Comparison of ENCODE assay signal across 8 mouse cellular contexts in genomic region chr15:81475654-81476053, GRCm38 (mm10). TPM values are rescaled to one million over a fixed set of nuclear protein-coding genes. Genes with fewer than 3 reads are reported as not detected.
DNase-seq lines count a peak whose midpoint lies in the region; ATAC-seq and TF ChIP-seq lines count a peak whose summit lies in the region.

No protein-coding gene starts in this region.

- no peaks in the 10 kb centered on the region for H3K4me1 ChIP-seq in limb, embryonic 15.5 days
- H3K4me1 ChIP-seq in limb, embryonic 10.5 days: peaks cover 13% of the 10 kb centered on the region
- no peaks in the 10 kb centered on the region for H3K4me1 ChIP-seq in lung, adult 2 months (ENCODE audit: control insufficient read depth, insufficient read depth, low read length)
- no peaks in the 10 kb centered on the region for H3K4me1 ChIP-seq in intestine, embryonic 15.5 days (replicated peaks)

- no peak overlapping the region for H3K4me3 ChIP-seq in limb, embryonic 15.5 days
- no peak overlapping the region for H3K4me3 ChIP-seq in limb, embryonic 10.5 days
- no peak overlapping the region for H3K4me3 ChIP-seq in lung, adult 2 months (replicated peaks; ENCODE audit: extremely low read depth, low read depth, low read length)
- no peak overlapping the region for H3K4me3 ChIP-seq in intestine, embryonic 15.5 days (replicated peaks)

- H3K9ac ChIP-seq in limb, embryonic 15.5 days: no peak overlapping the region
- H3K9ac ChIP-seq in intestine, embryonic 15.5 days: no peak overlapping the region

- WGBS in limb, embryonic 15.5 days: 46% methylated on average over 3 of the region's 3 CpGs
- 47% methylated on average over 3 of the region's 3 CpGs for WGBS in limb, embryonic 10.5 days
- WGBS in lung, adult 2 months: 35% methylated on average over 3 of the region's 3 CpGs
- WGBS in intestine, embryonic 15.5 days: 38% methylated on average over 3 of the region's 3 CpGs

- peaks cover 49% of the 10 kb centered on the region for H3K36me3 ChIP-seq in limb, embryonic 15.5 days
- peaks cover 57% of the 10 kb centered on the region for H3K36me3 ChIP-seq in limb, embryonic 10.5 days
- peaks cover 34% of the 10 kb centered on the region for H3K36me3 ChIP-seq in intestine, embryonic 15.5 days

- peak; percentile 40 to 66 for DNase-seq in cerebellum, postnatal 10 days
- DNase-seq in cerebellum, adult 9-11 months: no peak
- DNase-seq in limb, embryonic 10.5 days (ENCODE audit: low spot score): no peak
- DNase-seq in NIH3T3 (ENCODE audit: low read depth): peak; percentile 69
- peak; percentile 24 for DNase-seq in lung, adult 2 months
- no peak for DNase-seq in frontal cortex, postnatal 25 days (ENCODE audit: low spot score in 2 of 2)

- H3K27ac ChIP-seq in limb, embryonic 15.5 days: peak overlapping the region; percentile 9; the same call in 1 of the 2 replicates
- no peak overlapping the region for H3K27ac ChIP-seq in limb, embryonic 10.5 days
- H3K27ac ChIP-seq in intestine, embryonic 15.5 days: no peak overlapping the region

- H3K4me2 ChIP-seq in limb, embryonic 15.5 days: no peak overlapping the region
- no peak overlapping the region for H3K4me2 ChIP-seq in intestine, embryonic 15.5 days (replicated peaks)

- TF ChIP-seq POLR2A in lung, adult 2 months (IDR thresholded peaks at IDR 0.05; ENCODE audit: borderline replicate concordance, extremely low read depth, low read depth, low read length): no peak

- TF ChIP-seq CTCF in lung, adult 2 months (IDR thresholded peaks at IDR 0.05; ENCODE audit: insufficient read depth, low read length): peak; percentile 31; the same call in 1 of the 2 replicates

- no peaks in the 10 kb centered on the region for H3K9me3 ChIP-seq in limb, embryonic 15.5 days
- no peaks in the 10 kb centered on the region for H3K9me3 ChIP-seq in limb, embryonic 10.5 days (replicated peaks)
- H3K9me3 ChIP-seq in intestine, embryonic 15.5 days: no peaks in the 10 kb centered on the region

- no peaks in the 10 kb centered on the region for H3K27me3 ChIP-seq in limb, embryonic 15.5 days
- no peaks in the 10 kb centered on the region for H3K27me3 ChIP-seq in limb, embryonic 10.5 days (ENCODE audit: low read depth, poor library complexity, severe bottlenecking)
- no peaks in the 10 kb centered on the region for H3K27me3 ChIP-seq in intestine, embryonic 15.5 days (replicated peaks)

- no peak for ATAC-seq in limb, embryonic 15.5 days (ENCODE audit: insufficient number of reproducible peaks, low FRiP score, low TSS enrichment, low read depth)
- ATAC-seq in intestine, embryonic 15.5 days: no peak

RNA-seq across cellular contexts. Expression of gene Rbx1, which starts 9.6 kb away (rescaled TPM):
- 407 and 454 TPM in 2 replicates for polyA plus RNA-seq in limb, embryonic 15.5 days (2015; fragmentation: Nextera tagmentation; extraction: Ambion mirVana)
- 590 and 611 TPM in 2 replicates for polyA plus RNA-seq in limb, embryonic 10.5 days (2016; fragmentation: Nextera tagmentation; extraction: Ambion mirVana)
- 55.5 and 85.0 TPM in 2 replicates for polyA plus RNA-seq in lung, adult 2 months (2012; rRNA removed)
- 459 and 464 TPM in 2 replicates for polyA plus RNA-seq in intestine, embryonic 15.5 days (2015; fragmentation: Nextera tagmentation; extraction: Ambion mirVana)

Comparison
In these comparisons a context has a peak if more than half of its experiments do, and no peak if none do; other contexts are left out.
1. DNase-seq: peak in cerebellum, postnatal 10 days (2 of 2), NIH3T3 (single experiment) and lung, adult 2 months (single experiment); none in cerebellum, adult 9-11 months (single experiment), limb, embryonic 10.5 days (single experiment) and frontal cortex, postnatal 25 days (0 of 2).